Mouse (Mus musculus) ES-E14 (cell line): Measurements from ENCODE around the gene Zbtb20. TPM values are rescaled to one million over a fixed set of nuclear protein-coding genes. Genes with fewer than 3 reads are reported as not detected.

Experiments used
- DNase-seq: peaks from one replicate; pipeline ENCODE4 v3.0.0-alpha.2; 2013; ENCODE audit warnings: low read depth, low spot score
- H3K27ac ChIP-seq: 2 replicates; pipeline ENCODE4 v1.5.1; 2012; ENCODE audit warnings: low read depth, mild to moderate bottlenecking, low read length, moderate library complexity, mixed read lengths; ENCODE audit not compliant: poor library complexity, insufficient read depth, severe bottlenecking
- H3K36me3 ChIP-seq: 2 replicates; pipeline ENCODE4 v1.6.1; 2012; ENCODE audit warnings: mild to moderate bottlenecking, low read length, moderate library complexity, mixed read lengths; ENCODE audit not compliant: control insufficient read depth, poor library complexity, insufficient read depth, severe bottlenecking
- H3K4me1 ChIP-seq, 2 experiments: fragments of 150-350 bp in 1 of 2; sonication (generic) in 1 of 2; 2 replicates each; pipeline ENCODE4 v1.6.1; 2012; ENCODE audit warnings: low read length in 2 of 2, mild to moderate bottlenecking in 1 of 2, mixed read lengths in 1 of 2; ENCODE audit not compliant: control insufficient read depth in 2 of 2, insufficient read depth in 2 of 2, poor library complexity in 1 of 2
- H3K4me3 ChIP-seq, 2 experiments: fragments of 150-350 bp in 1 of 2; sonication (generic) in 1 of 2; 2 replicates each; pipeline ENCODE4 v1.5.1; 2012; ENCODE audit warnings: low read length in 2 of 2, low read depth in 1 of 2, mild to moderate bottlenecking in 1 of 2, mixed read lengths in 1 of 2; ENCODE audit not compliant: insufficient read depth in 1 of 2, poor library complexity in 1 of 2, severe bottlenecking in 1 of 2
- H3K9ac ChIP-seq: 2 replicates; pipeline ENCODE4 v1.6.1; 2012; ENCODE audit warnings: low read depth, mild to moderate bottlenecking, low read length, mixed read lengths; ENCODE audit not compliant: poor library complexity, insufficient read depth, severe bottlenecking
- H3K9me3 ChIP-seq: fragments of 150-350 bp; sonication (generic); 2 replicates; pipeline ENCODE4 v1.6.1; 2012; ENCODE audit warnings: low read depth, mild to moderate bottlenecking, low read length; ENCODE audit not compliant: control insufficient read depth, insufficient read depth
- CHD2 ChIP-seq: IDR thresholded peaks from 2 replicates; pipeline ENCODE4 v1.6.1; 2014; ENCODE audit warnings: mild to moderate bottlenecking, low read depth, low read length, inconsistent platforms
- HCFC1 ChIP-seq: IDR thresholded peaks from 2 replicates; pipeline ENCODE4 v1.6.1; 2012; ENCODE audit warnings: low read length, inconsistent platforms, borderline replicate concordance; ENCODE audit not compliant: insufficient read depth
- MAFK ChIP-seq: IDR thresholded peaks from 2 replicates; pipeline ENCODE4 v1.6.1; 2014; ENCODE audit warnings: mild to moderate bottlenecking, low read depth, low read length, inconsistent platforms; ENCODE audit not compliant: insufficient read depth
- ZC3H11A ChIP-seq: IDR thresholded peaks from 2 replicates; pipeline ENCODE4 v1.6.1; 2012; ENCODE audit warnings: low read depth, mild to moderate bottlenecking, inconsistent platforms, low read length, borderline replicate concordance
- ZNF384 ChIP-seq: IDR thresholded peaks from 2 replicates; pipeline ENCODE4 v1.6.1; 2012; ENCODE audit warnings: low read depth, low read length, inconsistent platforms
- in situ Hi-C, 2 experiments: fragments of 600-800 bp; cut with MboI; formaldehyde crosslinking; loops; one replicate each; pipeline ENCODE4 v1.15.1; 2025; ENCODE audit warnings: low sequenced_read_pairs in 2 of 2, inconsistent platforms in 1 of 2; ENCODE audit not compliant: unreplicated experiment in 2 of 2
- total RNA-seq: library from RNA; depleted of rRNA; stranded (reverse); fragments of 300-350 nt; gene quantifications from 2 replicates; pipeline ENCODE4 v1.2.3, GENCODE M21; 2012

Gene Zbtb20
- total RNA-seq, 1 experiment, result 4.0 TPM

GRCm38 (mm10) chr16:43080923-43081702 lies 205.4 kb downstream of the Zbtb20 start:
- Histone ChIP-seq H3K9ac (no peak overlapping the region), H3K27ac (no peak overlapping the region), H3K36me3 (no peaks in the 10 kb centered on the region), H3K9me3 (no peaks in the 10 kb centered on the region), H3K4me3 (no peak overlapping the region), H3K4me1 (no peaks in the 10 kb centered on the region)
- no peak for DNase-seq
- TF ChIP-seq ZC3H11A (no peak), CHD2 (no peak), ZNF384 (no peak), MAFK (no peak), HCFC1 (no peak)
- in situ Hi-C loops, result no loop called here

- no peak for TF ChIP-seq CHD2
- TF ChIP-seq HCFC1, result no peak
- no peak for TF ChIP-seq ZC3H11A
- TF ChIP-seq ZNF384, result no peak
- TF ChIP-seq MAFK, result no peak
- Histone ChIP-seq H3K36me3 (no peaks in the 10 kb centered on the region), H3K4me1 (no peaks in the 10 kb centered on the region), H3K9ac (no peak overlapping the region), H3K9me3 (no peaks in the 10 kb centered on the region), H3K4me3 (no peak overlapping the region), H3K27ac (no peak overlapping the region)
- no peak for DNase-seq
- in situ Hi-C loops, result no loop called here
Observed at GRCm38 (mm10) chr16:43081995-43082394, 206.3 kb downstream of the Zbtb20 start.

GRCm38 (mm10) chr16:43082801-43083200 lies 207.1 kb downstream of the Zbtb20 start:
- no peak for TF ChIP-seq CHD2
- no peak for TF ChIP-seq ZNF384
- no peak for TF ChIP-seq MAFK
- TF ChIP-seq ZC3H11A, result no peak
- no peak for TF ChIP-seq HCFC1
- no peak for DNase-seq

GRCm38 (mm10) chr16:43090188-43090587 lies 214.5 kb downstream of the Zbtb20 start:
- Histone ChIP-seq H3K9me3 (no peaks in the 10 kb centered on the region), H3K36me3 (no peaks in the 10 kb centered on the region), H3K9ac (no peak overlapping the region), H3K27ac (no peak overlapping the region), H3K4me3 (no peak overlapping the region), H3K4me1 (no peaks in the 10 kb centered on the region)
- in situ Hi-C loops, result no loop called here
- DNase-seq, result no peak
- no peak for TF ChIP-seq ZC3H11A
- TF ChIP-seq HCFC1, result no peak
- no peak for TF ChIP-seq MAFK

More at GRCm38 (mm10) chr16:43082801-43083200, 207.1 kb downstream of the Zbtb20 start:
- in situ Hi-C loops, result no loop called here
- no peaks in the 10 kb centered on the region for H3K4me1 ChIP-seq
- H3K4me3 ChIP-seq, result no peak overlapping the region
- no peak overlapping the region for H3K9ac ChIP-seq
- no peak overlapping the region for H3K27ac ChIP-seq
- H3K36me3 ChIP-seq, result no peaks in the 10 kb centered on the region
- no peaks in the 10 kb centered on the region for H3K9me3 ChIP-seq

- TF ChIP-seq ZC3H11A (no peak), ZNF384 (no peak), MAFK (no peak), HCFC1 (no peak), CHD2 (no peak)
- Histone ChIP-seq H3K4me3 (no peak overlapping the region), H3K27ac (no peak overlapping the region), H3K9ac (no peak overlapping the region), H3K4me1 (no peaks in the 10 kb centered on the region), H3K36me3 (no peaks in the 10 kb centered on the region), H3K9me3 (no peaks in the 10 kb centered on the region)
- in situ Hi-C loops, result no loop called here
- DNase-seq, result no peak
Observed at GRCm38 (mm10) chr16:43094161-43094560, 218.5 kb downstream of the Zbtb20 start.
